Mouse (Mus musculus) CD4-positive helper T cell, adult 2 months (primary cell): Measurements from ENCODE around the gene Ccdc90b.
A peak's percentile ranks its signal among the peaks of the same experiment; 100 is the strongest.

ENCODE experiments used
- DNase-seq: peaks from one replicate; pipeline ENCODE4 v3.0.0-alpha.2; 2012; ENCODE audit warnings: low read depth, missing footprints, low spot score

Gene Ccdc90b

DNA sequence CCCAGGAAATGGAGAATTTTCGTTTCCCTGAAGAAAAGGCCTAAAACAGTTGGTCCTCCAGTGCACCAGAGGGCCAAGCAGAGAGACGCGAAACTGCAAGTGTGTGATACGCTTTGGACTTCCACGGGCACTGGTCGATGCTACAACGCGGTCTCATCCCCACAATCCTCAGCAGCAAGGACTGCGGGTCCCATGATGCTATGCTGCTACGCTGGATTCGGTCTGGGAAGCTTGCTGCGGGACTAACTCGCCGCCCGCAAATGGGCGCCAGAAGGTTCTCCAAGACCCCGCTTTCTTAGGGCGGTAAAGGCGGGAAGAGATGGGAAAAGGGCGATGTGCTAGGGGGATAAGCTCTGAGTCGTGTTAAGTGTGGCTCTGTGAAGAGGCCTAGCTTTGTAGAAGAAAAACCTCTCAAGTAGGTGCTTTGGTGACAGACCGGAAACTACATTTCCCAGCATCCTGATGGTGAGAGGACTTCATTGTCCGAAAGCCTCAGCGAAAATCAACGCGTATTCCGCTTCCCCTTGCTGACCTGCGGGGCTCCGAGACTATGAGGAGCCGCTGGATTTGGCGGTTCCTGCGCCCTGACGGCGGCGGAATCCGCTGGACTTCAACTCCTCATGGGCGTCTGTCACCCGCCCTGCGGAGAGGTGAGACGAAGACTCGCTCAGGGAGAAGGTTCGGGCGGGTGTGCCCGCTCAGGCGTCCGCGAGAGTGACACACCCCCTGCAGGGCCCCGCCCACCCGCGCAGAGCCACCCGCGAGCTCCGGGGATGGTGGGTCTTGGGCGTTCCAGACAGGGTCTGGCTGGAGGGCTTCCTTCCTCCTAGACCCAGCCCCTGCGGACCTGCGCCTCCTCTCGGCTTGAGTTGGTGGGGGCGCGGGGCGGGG lies at the start of gene Ccdc90b:
Ccdc90b (plus strand) TSS at position 164 of the 891 bp plus-strand sequence.
- peak; percentile 91 for DNase-seq

DNA sequence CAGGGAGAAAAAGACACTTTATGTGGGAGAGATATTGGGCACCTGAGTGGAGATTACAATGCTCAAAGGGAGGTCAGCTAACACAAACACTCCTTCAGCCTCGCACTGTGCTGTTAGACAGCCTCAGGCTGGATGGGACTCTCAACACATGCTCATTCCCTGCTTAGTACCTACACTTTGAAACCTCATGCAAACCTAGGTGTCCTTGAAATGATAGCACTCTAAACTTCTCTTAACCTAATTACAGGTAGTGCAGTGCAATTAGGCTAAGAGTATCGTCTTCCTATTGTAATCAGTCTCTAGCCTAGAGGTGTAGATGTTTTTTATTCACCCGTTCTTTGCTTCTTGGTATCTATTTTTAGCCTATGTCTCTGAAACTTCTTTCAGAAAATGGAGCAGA lies 40.6 kb upstream of the Ccdc90b start:
- DNase-seq, result no peak

DNA sequence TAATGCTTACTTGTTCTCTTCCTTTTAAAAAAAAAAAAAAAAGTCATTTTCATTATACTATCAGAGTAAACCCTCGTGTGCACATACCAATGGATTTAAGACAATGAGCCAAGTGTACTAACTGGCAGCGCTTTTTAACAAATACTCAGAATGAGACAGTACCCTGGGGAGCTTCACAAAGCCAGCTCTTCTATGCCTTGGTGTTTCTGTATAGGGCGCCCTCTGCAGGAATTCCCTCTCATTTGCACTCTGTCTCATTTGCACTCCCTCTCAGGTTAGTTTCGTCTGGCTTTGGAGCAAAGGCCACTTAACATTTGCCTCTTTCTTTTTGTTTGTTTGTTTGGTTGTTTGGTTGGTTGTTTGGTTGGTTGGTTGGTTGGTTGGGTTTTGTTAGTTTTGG lies 40.1 kb upstream of the Ccdc90b start:
- DNase-seq, result no peak

- DNase-seq, result no peak
These were observed 31.7 kb upstream of the Ccdc90b start for GRCm38 (mm10) chr7:92529245-92529644.

- DNase-seq, result no peak
These were observed 28.5 kb upstream of the Ccdc90b start for GRCm38 (mm10) chr7:92532351-92533036.

DNA sequence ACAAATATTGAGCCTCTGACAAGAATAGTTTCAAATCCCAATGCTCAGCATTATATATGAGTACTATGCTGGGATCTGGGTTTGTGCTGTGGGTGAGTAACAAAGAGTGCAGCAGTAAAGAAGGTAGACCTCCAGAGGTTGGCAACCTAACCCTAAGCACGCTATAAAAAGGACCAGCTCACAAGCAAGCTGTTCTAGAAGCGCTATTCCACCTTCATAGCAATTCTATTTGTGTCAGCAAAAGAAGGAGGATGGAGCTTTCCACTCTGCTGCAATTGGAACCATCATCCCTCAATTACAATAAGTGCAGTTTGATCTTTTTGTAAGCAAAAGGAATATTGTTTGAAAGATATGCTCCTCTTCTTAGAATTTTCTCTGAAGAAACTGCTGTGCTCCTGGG lies 14.2 kb upstream of the Ccdc90b start:
- DNase-seq, result no peak

- DNase-seq, result no peak
These were observed 10.5 kb upstream of the Ccdc90b start for GRCm38 (mm10) chr7:92550248-92550989.

GRCm38 (mm10) chr7:92550990-92551392 lies 10.0 kb upstream of the Ccdc90b start:
- peak; percentile 19 for DNase-seq

- no peak for DNase-seq
These were observed 2.2 kb upstream of the Ccdc90b start for GRCm38 (mm10) chr7:92558744-92559143.

GRCm38 (mm10) chr7:92566775-92567174 lies 5.8 kb downstream of the Ccdc90b start:
- DNase-seq, result no peak

GRCm38 (mm10) chr7:92580491-92581207 lies 19.7 kb downstream of the Ccdc90b start:
- no peak for DNase-seq

GRCm38 (mm10) chr7:92583567-92583966 lies 22.6 kb downstream of the Ccdc90b start:
- no peak for DNase-seq

- no peak for DNase-seq
These were observed 29.0 kb downstream of the Ccdc90b start for GRCm38 (mm10) chr7:92589986-92590385.

DNA sequence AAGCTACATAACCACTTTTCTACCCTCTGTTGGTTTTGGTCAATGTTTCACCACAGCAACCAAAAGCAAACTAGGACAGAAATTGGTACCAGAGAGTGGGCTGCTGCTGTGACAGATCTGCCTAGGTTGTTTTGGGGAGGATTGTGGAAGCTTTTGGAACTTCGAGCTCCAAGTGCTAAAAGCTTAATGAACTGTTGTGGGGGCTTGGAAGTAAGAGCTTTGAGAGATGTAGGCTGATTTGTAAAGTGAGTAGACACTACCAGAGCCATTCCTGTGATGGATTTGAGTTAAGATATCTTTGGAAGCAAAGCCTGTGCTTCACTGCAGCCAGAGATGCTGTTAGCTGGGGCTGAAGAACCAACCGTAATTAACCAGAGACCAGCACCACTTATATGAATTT lies 29.9 kb downstream of the Ccdc90b start:
- DNase-seq, result no peak

DNA sequence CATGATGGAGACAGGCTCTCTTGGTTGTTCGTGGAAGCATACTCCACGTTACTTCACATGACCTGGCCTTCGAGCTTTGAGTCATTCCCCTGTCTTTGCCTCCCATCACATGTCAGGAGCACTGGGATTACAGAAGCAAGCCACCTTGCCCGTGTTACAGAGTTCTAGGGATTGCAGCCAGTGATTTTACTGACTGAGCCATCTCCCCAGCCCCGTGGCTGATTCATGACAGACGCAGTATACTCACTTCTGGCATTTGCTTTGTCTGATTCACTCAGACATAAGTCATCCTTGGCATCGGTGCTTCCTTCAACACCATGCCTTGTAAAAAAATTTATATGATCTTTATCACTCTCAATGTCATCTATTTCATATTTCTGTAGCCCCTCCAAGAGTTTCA lies 44.0 kb downstream of the Ccdc90b start:
- no peak for DNase-seq

- no peak for DNase-seq
These were observed 49.9 kb downstream of the Ccdc90b start for GRCm38 (mm10) chr7:92610830-92611229.

DNA sequence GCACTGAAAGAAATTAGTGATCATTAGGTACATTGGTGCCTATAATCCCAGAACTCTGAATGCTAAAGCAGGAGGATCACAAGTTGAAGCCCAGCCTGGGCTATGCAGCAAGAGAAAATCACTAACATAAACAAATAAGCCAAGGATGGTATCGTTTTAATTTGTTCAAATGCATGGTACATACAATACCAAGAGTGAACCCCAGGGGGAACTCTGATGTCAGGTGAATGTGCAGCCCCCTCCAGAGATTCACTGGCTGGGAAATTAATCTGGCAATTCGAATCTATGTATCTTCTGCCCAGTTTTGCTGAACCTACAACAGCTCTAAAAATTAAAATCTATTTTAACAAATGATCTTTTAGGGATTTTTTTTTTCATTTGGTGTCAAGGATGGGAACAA lies 63.5 kb downstream of the Ccdc90b start:
- DNase-seq, result peak; percentile 24

DNA sequence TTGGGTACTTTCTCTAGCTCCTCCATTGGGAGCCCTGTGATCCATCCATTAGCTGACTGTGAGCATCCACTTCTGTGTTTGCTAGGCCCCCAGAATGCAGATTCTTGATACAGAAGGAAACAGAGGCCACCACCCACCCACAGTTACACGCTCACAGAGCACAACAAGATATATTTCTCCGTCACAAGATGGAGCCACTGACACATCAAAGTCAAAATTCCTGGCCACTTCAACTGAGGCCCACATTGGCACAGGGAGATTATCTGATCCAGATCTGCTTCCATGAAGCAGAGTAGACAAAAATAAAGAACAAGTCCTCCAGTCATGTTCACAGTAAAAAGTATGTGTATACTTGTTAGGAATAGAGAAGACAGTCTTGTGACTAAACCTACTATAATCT lies 69.2 kb downstream of the Ccdc90b start:
- no peak for DNase-seq
